Mouse (Mus musculus) limb, embryonic 13.5 days (tissue): ENCODE measurements around the gene Serpinb2. TPM values are rescaled to one million over a fixed set of nuclear protein-coding genes. Genes with fewer than 3 reads are reported as not detected.

Experiments used
- ATAC-seq: fragments of 200-750 bp; cut with Nextera tagmentation; 2 replicates; pipeline ENCODE4 v1.8.0; 2017; ENCODE audit warnings: low read depth, moderate number of reproducible peaks, moderate TSS enrichment; ENCODE audit not compliant: low FRiP score
- H3K27ac ChIP-seq: fragments of 300-500 bp; sonication (generic); 2 replicates; pipeline ENCODE4 v1.5.1; 2015; ENCODE audit warnings: inconsistent platforms, mild to moderate bottlenecking, moderate library complexity
- H3K27me3 ChIP-seq: fragments of 300-500 bp; sonication (generic); 2 replicates; pipeline ENCODE4 v1.6.1; 2015; ENCODE audit warnings: mild to moderate bottlenecking, inconsistent platforms
- H3K36me3 ChIP-seq: fragments of 300-500 bp; sonication (generic); 2 replicates; pipeline ENCODE4 v1.6.1; 2015; ENCODE audit warnings: inconsistent platforms, mild to moderate bottlenecking, moderate library complexity
- H3K4me1 ChIP-seq: fragments of 300-500 bp; sonication (generic); 2 replicates; pipeline ENCODE4 v1.6.1; 2015; ENCODE audit warnings: inconsistent platforms
- H3K4me2 ChIP-seq: fragments of 300-500 bp; sonication (generic); replicated peaks from 2 replicates; pipeline ENCODE4 v1.6.1; 2015; ENCODE audit warnings: inconsistent platforms, mild to moderate bottlenecking, moderate library complexity
- H3K4me3 ChIP-seq: fragments of 300-500 bp; sonication (generic); 2 replicates; pipeline ENCODE4 v1.5.1; 2015; ENCODE audit warnings: moderate library complexity, mild to moderate bottlenecking, inconsistent platforms
- H3K9ac ChIP-seq: fragments of 300-500 bp; sonication (generic); 2 replicates; pipeline ENCODE4 v1.6.1; 2015; ENCODE audit warnings: mild to moderate bottlenecking, inconsistent platforms
- H3K9me3 ChIP-seq: fragments of 300-500 bp; sonication (generic); 2 replicates; pipeline ENCODE4 v1.6.1; 2016; ENCODE audit warnings: inconsistent platforms
- WGBS: fragments of 180-500 bp; shearing (Covaris S2); methylation state at CpG from one replicate; pipeline ENCODE4 v1.1.7; 2015; 5-methylcytosine and 5-hydroxymethylcytosine counted together
- polyA plus RNA-seq: library from polyadenylated mRNA; unstranded; fragments of >200 nt; fragmentation: Nextera tagmentation; extraction: Ambion mirVana; gene quantifications from 2 replicates; pipeline ENCODE4 v1.2.1, GENCODE M21; 2015

The Serpinb2 gene
- polyA plus RNA-seq: 0.29 and 0.77 TPM in 2 replicates

GRCm38 (mm10) chr1:107511252-107511651, at the start of gene Serpinb2:
Serpinb2 (plus strand) TSS chr1:107511423.
- no peak for ATAC-seq
- no peak within 1 kb of the TSS for H3K4me2 ChIP-seq
- H3K4me1 ChIP-seq: no peaks in the 10 kb centered on the region
- WGBS: 57% methylated on average over 5 of the region's 5 CpGs
- H3K9me3 ChIP-seq: no peaks in the 10 kb centered on the region
- no peaks in the 10 kb centered on the region for H3K27me3 ChIP-seq
- no peak within 1 kb of the TSS for H3K4me3 ChIP-seq
- no peaks in the 10 kb centered on the region for H3K36me3 ChIP-seq
- no peak within 1 kb of the TSS for H3K9ac ChIP-seq
- H3K27ac ChIP-seq: no peak within 1 kb of the TSS

GRCm38 (mm10) chr1:107479909-107480308, 31.3 kb upstream of the Serpinb2 start:
- no peak overlapping the region for H3K4me2 ChIP-seq
- no peaks in the 10 kb centered on the region for H3K36me3 ChIP-seq
- ATAC-seq: no peak
- H3K4me1 ChIP-seq: no peaks in the 10 kb centered on the region
- H3K9ac ChIP-seq: no peak overlapping the region
- no peak overlapping the region for H3K27ac ChIP-seq
- no peaks in the 10 kb centered on the region for H3K27me3 ChIP-seq
- H3K4me3 ChIP-seq: no peak overlapping the region
- H3K9me3 ChIP-seq: no peaks in the 10 kb centered on the region

- 32% methylated on average over 11 of the region's 11 CpGs for WGBS
- Histone ChIP-seq H3K9ac (no peak overlapping the region), H3K27me3 (no peaks in the 10 kb centered on the region), H3K4me2 (peak overlapping the region; percentile 31; the same call in 1 of the 2 replicates), H3K9me3 (no peaks in the 10 kb centered on the region), H3K27ac (no peak overlapping the region), H3K4me1 (no peaks in the 10 kb centered on the region), H3K4me3 (no peak overlapping the region), H3K36me3 (no peaks in the 10 kb centered on the region)
- peak; percentile 64; the same call in 1 of the 2 replicates for ATAC-seq
Measured at GRCm38 (mm10) chr1:107481452-107481851, 29.8 kb upstream of the Serpinb2 start.

GRCm38 (mm10) chr1:107489577-107489976, 21.6 kb upstream of the Serpinb2 start:
- no peak overlapping the region for H3K4me2 ChIP-seq
- no peaks in the 10 kb centered on the region for H3K27me3 ChIP-seq
- no peaks in the 10 kb centered on the region for H3K36me3 ChIP-seq
- no peaks in the 10 kb centered on the region for H3K9me3 ChIP-seq
- H3K4me1 ChIP-seq: no peaks in the 10 kb centered on the region
- H3K9ac ChIP-seq: no peak overlapping the region
- 50% methylated on average over 8 of the region's 8 CpGs for WGBS
- no peak overlapping the region for H3K27ac ChIP-seq
- no peak for ATAC-seq
- no peak overlapping the region for H3K4me3 ChIP-seq

- no peak overlapping the region for H3K4me2 ChIP-seq
- no peaks in the 10 kb centered on the region for H3K27me3 ChIP-seq
- no peak for ATAC-seq
- WGBS: 83% methylated on average over 2 of the region's 2 CpGs
- H3K9me3 ChIP-seq: no peaks in the 10 kb centered on the region
- H3K36me3 ChIP-seq: no peaks in the 10 kb centered on the region
- no peaks in the 10 kb centered on the region for H3K4me1 ChIP-seq
- no peak overlapping the region for H3K4me3 ChIP-seq
- no peak overlapping the region for H3K27ac ChIP-seq
- no peak overlapping the region for H3K9ac ChIP-seq
Measured at GRCm38 (mm10) chr1:107496789-107497188, 14.4 kb upstream of the Serpinb2 start.

- Histone ChIP-seq H3K9ac (no peak overlapping the region), H3K4me2 (no peak overlapping the region), H3K27ac (no peak overlapping the region), H3K27me3 (no peaks in the 10 kb centered on the region), H3K4me1 (no peaks in the 10 kb centered on the region), H3K4me3 (no peak overlapping the region), H3K9me3 (no peaks in the 10 kb centered on the region), H3K36me3 (no peaks in the 10 kb centered on the region)
- ATAC-seq: no peak
Measured at GRCm38 (mm10) chr1:107502025-107502424, 9.2 kb upstream of the Serpinb2 start.

- no peak for ATAC-seq
- Histone ChIP-seq H3K4me2 (no peak overlapping the region), H3K9me3 (no peaks in the 10 kb centered on the region), H3K4me3 (no peak overlapping the region), H3K27me3 (no peaks in the 10 kb centered on the region), H3K27ac (no peak overlapping the region), H3K9ac (no peak overlapping the region), H3K4me1 (no peaks in the 10 kb centered on the region), H3K36me3 (no peaks in the 10 kb centered on the region)
- 80% methylated on average over 3 of the region's 3 CpGs for WGBS
Measured at GRCm38 (mm10) chr1:107503294-107503693, 7.9 kb upstream of the Serpinb2 start.

GRCm38 (mm10) chr1:107505898-107506562, 5.2 kb upstream of the Serpinb2 start:
- Histone ChIP-seq H3K9me3 (no peaks in the 10 kb centered on the region), H3K27me3 (no peaks in the 10 kb centered on the region), H3K36me3 (no peaks in the 10 kb centered on the region), H3K4me1 (no peaks in the 10 kb centered on the region), H3K27ac (no peak overlapping the region), H3K9ac (no peak overlapping the region), H3K4me2 (no peak overlapping the region), H3K4me3 (no peak overlapping the region)
- no peak for ATAC-seq
- 74% methylated on average over 8 of the region's 8 CpGs for whole genome bisulfite sequencing

GRCm38 (mm10) chr1:107512194-107513138, 1.2 kb downstream of the Serpinb2 start:
- no peak overlapping the region for H3K4me2 ChIP-seq
- H3K9ac ChIP-seq: no peak overlapping the region
- ATAC-seq: no peak
- 73% methylated on average over 2 of the region's 2 CpGs for WGBS
- no peaks in the 10 kb centered on the region for H3K4me1 ChIP-seq
- no peaks in the 10 kb centered on the region for H3K36me3 ChIP-seq
- H3K4me3 ChIP-seq: no peak overlapping the region
- H3K9me3 ChIP-seq: no peaks in the 10 kb centered on the region
- no peak overlapping the region for H3K27ac ChIP-seq
- no peaks in the 10 kb centered on the region for H3K27me3 ChIP-seq

- H3K9ac ChIP-seq: no peak overlapping the region
- no peak overlapping the region for H3K4me3 ChIP-seq
- H3K27me3 ChIP-seq: no peaks in the 10 kb centered on the region
- H3K4me1 ChIP-seq: no peaks in the 10 kb centered on the region
- H3K27ac ChIP-seq: no peak overlapping the region
- no peaks in the 10 kb centered on the region for H3K9me3 ChIP-seq
- H3K4me2 ChIP-seq: no peak overlapping the region
- no peak for ATAC-seq
- WGBS: 91% methylated on average over 1 of the region's 1 CpGs
- H3K36me3 ChIP-seq: no peaks in the 10 kb centered on the region
Measured at GRCm38 (mm10) chr1:107513530-107513929, 2.3 kb downstream of the Serpinb2 start.

GRCm38 (mm10) chr1:107515839-107516498, 4.7 kb downstream of the Serpinb2 start:
- Histone ChIP-seq H3K27ac (no peak overlapping the region), H3K36me3 (no peaks in the 10 kb centered on the region), H3K9ac (no peak overlapping the region), H3K4me3 (no peak overlapping the region), H3K9me3 (no peaks in the 10 kb centered on the region), H3K4me2 (no peak overlapping the region), H3K27me3 (no peaks in the 10 kb centered on the region), H3K4me1 (no peaks in the 10 kb centered on the region)
- WGBS: 72% methylated on average over 2 of the region's 2 CpGs
- no peak for ATAC-seq

- H3K36me3 ChIP-seq: no peaks in the 10 kb centered on the region
- no peak overlapping the region for H3K27ac ChIP-seq
- H3K9ac ChIP-seq: no peak overlapping the region
- H3K4me2 ChIP-seq: no peak overlapping the region
- H3K4me3 ChIP-seq: no peak overlapping the region
- H3K4me1 ChIP-seq: no peaks in the 10 kb centered on the region
- no peaks in the 10 kb centered on the region for H3K9me3 ChIP-seq
- no peak for ATAC-seq
- 75% methylated on average over 4 of the region's 4 CpGs for WGBS
- H3K27me3 ChIP-seq: no peaks in the 10 kb centered on the region
Measured at GRCm38 (mm10) chr1:107525592-107525991, 14.4 kb downstream of the Serpinb2 start.
